Mouse (Mus musculus): ENCODE results near the gene Ndufa11.

Ndufa11 gene

DNA sequence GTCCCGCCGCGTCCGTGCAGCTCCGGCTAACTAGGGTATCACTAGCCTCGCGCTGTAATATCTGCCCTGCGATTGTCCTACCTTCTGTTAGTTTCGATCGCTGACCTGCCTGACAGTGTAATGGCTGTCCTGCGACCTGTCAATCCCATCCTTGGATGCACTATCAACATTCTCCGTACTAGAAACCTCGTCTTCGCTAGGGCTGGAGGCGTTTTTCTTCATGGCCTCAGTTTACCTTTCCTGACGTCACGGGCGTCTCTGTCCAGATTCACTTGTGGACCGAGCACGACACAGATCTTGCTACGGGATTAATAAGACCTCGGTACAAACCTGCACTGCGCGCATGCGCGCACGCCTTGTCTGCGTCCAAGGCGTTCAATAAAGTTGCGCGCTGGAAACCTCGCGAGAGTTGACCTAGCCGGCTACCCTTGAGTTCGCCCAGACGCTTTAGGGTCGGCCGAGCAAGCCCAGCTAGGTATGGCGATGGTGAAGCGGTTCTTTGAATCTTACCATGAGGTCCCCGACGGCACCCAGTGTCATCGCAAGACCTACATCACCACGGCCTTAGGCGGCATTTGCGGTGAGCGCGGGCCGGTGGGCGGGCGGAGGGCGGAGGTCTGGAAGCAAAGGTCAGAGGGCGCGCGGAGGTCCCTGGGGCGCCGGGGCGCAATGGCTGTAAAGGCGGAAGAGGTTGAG, at the start of gene Ndufa11, which contains the start of gene Vmac:
Ndufa11 (plus strand) TSS at position 405 of the 696 bp plus-strand sequence.
Vmac (minus strand) TSS at position 660 of the 696 bp plus-strand sequence.
- peak; percentile 96 for DNase-seq (ENCODE audit: low read depth, low spot score)

DNA sequence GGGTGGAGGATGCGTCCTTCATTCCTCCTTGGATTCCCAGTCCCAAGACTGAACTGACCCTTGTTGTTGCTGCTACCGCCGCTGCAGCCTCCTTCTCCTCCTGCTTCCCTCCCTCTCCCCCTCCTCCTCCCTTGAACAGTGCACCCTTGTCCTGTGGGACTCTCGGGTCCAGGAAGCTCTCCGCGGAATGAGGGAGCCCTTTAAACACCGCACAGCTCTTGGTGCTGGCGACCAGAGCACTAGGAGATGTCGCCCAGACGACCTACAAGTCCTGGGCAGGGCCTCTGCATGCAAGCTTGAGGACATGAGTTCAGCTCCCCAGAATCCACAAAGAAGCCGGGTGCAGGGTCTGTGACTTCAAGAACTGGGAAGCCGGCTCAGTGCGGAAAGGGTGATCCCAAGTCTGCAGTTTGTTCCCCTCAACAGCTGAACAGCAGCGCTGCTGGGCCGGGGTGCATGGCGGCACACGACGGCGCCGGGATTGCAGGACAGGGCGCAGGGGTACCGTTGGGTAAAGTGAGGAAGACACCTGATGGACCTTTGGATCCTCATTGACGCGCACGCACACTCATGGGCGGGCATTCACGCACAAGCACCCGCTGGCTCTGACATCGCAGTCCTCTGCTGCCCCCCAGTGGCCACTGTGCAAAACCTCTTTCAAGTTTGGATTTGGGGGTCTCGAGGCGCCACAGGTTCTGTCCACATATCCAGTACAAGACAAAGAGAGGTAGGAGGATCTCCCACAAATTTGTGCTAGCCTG, 49.0 kb upstream of the Ndufa11 start:
- DNase-seq (ENCODE audit: low read depth, low spot score), result peak; percentile 66

DNA sequence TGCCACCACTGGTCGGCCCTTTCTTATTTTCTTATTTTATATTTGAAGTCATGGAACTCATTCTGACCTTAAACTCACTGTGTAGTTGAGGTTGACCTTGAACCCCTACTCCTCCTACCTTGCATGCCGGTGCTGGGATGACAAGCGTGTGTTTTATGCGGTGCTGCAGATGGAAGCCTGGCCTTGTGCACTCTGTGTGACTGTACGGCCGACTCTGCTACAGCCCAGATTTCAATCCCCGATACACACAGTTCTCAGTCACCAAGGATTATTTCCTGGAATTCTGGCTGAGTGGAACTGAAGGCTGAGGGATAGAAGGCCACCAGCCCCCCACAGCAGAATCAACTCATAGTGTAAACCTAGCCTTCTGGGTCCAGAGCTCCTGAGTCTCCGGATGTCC, 47.8 kb upstream of the Ndufa11 start:
- DNase-seq (ENCODE audit: low read depth, low spot score), result no peak

DNA sequence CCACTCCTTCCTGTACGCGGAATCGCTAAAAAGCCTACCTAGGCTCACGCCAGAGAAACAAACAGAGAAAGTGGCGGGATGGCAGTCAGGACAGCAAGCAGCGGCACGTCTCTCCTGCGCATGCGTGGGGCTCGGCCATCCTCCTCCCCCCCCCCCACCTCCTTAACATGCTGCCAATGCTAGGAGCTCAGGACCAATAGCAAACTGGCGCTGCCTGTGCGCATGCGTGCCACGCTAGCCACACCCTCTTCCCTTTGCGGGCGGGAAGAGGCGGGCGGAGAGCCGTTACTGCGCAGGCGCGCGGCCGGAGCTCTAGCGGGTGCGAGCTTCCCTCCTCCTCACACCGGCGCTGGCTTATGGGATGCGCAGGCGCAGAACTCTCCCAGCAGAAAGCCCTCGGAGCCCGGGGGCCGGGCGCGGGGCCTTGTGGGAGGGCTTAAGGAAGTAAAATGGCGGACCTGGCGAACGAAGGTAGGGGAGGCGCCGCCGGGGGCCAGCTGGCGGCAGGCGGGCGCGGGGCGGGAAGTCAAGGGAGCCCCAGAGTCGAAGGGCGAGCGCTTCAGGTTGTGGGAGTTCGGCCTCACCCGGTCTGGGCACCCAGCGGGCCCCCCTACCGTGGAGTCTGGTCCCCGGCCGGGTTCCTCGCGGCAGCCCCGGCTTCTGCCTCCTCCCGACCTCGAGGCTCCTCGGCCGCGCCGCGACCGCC, 44.5 kb upstream of the Ndufa11 start, which contains the start of gene Ranbp3:
Ranbp3 (plus strand) TSS at position 354 of the 706 bp plus-strand sequence.
- peak; percentile 99 for DNase-seq (ENCODE audit: low read depth, low spot score)

DNA sequence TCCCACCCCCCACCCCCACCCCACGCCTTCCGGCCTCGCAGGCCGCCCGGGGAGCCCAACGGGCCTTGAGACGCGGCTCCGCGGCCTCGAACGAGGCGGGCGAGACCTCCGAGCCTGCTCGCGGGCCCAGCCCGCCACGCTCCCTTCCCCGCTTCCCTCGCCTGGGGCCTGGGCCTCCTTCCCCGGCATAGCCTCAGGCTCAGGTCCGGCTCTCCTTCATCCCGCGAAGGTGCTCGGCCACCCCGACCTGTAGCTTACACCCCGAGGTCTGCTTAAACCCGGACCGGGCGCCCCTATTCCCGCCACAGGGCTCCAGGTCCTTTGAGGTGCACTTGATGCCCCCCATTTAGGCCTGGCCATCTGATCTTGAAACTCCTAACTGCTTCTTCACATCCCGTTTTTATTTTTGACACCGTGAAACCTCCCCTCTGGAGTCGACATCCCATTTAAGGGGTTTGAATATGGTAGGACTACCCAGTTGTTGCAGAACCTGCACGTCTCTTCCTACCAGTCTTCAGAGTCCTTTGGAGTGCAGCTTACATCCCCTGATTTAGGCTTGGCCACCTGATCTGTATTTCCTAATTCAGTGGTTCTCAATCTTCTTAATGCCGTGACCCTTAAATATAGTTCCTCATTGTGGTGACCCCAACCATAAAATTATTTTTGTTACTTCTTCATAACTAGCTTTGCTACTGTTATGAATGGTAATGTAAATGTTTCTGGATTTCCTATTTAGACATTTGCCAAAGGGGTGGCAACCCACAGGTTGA, 43.7 kb upstream of the Ndufa11 start:
- DNase-seq (ENCODE audit: low read depth, low spot score), result no peak

DNA sequence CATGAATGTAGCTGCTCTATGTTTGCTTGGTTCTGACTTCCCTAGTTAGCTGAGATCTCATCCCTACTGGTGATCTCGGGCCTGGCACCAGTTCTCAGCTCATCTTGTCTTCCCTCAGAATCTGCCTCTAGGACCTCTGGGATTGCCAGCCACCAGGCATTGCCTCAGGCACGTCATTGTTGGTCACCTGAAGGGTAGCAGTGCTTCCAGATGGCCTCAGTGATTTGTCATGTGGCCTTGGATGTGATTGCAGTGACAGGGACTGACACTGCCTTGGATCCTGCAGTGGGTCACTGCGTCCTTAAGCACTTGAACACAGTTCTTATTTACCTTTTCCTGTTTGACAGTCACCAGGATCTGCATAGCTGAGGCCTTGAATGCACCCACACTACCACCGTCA, 35.8 kb upstream of the Ndufa11 start:
- no peak for DNase-seq (ENCODE audit: low read depth, low spot score)

DNA sequence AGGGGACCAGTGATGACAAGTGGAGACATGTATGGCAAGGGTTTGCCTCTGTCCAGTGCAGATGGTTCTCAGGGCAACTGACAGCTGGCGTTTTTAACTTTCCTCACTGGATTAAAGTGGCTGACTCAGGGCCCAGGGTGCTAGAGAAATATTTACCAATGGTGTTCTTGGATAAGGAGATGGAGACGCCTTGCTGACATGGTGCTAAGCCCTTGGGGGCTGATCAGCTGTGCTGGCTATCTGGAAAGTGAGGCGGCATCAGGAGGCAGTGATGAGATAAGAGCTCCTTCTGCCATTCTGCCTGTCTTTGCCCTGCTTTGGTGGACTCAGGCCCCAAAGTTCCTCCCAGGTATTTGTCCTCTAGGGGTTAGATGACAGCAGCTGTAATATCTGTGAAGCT, 34.7 kb upstream of the Ndufa11 start:
- DNase-seq (ENCODE audit: low read depth, low spot score), result no peak

DNA sequence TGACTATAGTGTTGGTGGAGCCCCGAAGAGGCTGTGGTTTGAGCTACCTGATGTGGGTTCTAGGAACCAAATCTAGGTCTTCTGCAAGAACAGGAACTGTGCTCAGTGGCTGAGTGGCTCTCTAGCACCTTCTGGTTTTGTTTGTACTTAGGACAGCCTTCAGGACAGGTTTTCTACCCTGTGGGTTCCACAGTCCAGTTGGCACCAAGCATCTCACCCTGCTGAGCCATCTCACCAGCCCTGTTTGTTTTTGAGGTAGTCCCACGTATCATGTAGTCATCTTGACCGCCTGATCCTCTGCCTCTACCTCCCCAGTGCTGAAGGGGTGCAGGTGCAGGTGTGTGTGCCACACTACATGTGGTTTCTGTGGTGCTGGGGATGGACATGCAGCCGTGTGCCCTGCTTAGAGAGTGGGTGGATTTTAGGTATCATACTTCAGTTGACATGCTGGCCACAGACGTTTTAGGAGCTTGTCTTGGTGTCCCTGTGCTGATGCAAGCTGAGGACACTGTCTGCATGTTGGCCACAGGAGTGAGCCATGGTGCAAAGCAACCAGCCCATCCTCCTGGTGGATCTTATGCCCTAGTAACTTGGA, 33.9 kb upstream of the Ndufa11 start:
- DNase-seq (ENCODE audit: low read depth, low spot score), result no peak

DNA sequence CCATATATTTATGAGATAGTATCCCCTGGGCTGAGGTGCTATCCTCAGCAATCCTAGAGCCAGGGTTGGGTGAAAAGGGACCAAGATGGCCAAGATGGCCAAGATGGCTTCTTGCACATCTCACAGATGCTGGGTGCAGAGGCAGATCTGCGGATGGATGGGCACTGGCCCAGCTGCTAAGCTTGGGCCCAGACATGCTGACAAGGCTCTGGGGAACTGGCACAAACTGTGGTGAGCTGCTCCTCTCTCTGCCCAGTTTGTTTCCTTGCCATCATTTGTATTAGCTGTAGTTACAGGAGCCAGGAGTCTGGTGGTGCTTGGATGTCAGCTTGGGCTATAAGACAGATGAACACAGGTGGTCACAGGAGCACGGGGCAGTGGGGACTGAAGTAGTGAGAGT, 32.9 kb upstream of the Ndufa11 start:
- DNase-seq (ENCODE audit: low read depth, low spot score), result no peak

DNA sequence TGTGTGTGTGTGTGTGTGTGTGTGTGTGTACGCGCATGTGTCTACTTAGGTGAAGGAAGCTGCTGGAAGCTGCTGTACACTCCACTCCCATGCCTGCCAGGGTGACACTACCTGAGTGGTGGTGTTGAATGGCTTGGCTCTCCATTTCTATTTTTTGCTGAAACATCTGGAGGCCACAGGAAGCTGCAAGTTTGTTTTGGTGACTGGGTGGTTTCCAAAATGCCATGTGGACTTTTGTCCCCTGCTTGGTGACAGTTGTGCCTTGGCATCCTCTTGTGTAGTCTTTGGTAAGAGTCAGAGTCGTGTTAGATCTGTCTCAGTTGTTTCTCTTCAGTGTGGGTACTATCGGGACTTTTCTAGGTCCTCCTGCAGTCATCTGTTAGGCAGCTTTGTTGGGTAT, 30.8 kb upstream of the Ndufa11 start:
- DNase-seq (ENCODE audit: low read depth, low spot score), result no peak

DNA sequence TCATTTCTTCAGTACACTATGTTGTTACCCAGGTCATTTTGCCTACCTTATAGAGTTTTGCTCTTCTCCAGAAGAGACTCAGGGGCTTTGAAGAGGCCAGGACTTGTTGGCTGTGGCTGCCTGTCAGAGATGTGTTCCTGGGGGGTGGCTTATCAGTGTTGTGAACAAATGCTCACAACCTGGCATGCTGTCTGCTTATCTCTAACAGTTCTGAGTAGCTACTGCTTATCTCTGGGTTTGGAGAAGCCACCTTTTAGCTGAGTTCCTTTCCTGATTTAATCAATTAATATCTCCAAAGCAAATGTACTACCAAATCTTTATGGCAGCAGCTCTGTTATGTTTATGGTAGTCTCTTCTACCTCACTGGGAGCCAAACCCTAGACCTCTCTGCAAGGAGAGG, 29.5 kb upstream of the Ndufa11 start:
- no peak for DNase-seq (ENCODE audit: low read depth, low spot score)

DNA sequence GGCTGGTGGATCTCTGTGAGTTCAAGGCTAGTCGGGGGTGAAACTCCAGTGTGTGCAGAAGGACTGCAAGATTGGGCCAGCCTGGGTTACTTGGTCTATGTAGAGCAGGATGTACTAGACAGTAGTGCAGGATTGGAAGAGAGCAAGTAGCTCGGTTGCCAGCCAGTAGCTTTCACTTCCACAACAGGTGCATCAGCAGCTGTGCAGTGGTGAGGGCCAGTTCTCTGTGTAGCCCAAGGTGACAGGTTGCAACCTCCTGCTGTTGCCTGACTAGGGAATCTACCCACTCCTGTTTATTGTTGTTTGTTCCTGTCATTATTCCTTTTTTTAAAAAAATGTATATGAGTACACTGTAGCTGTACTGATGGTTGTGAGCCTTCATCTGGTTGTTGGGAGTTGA, 28.9 kb upstream of the Ndufa11 start:
- no peak for DNase-seq (ENCODE audit: low read depth, low spot score)

DNA sequence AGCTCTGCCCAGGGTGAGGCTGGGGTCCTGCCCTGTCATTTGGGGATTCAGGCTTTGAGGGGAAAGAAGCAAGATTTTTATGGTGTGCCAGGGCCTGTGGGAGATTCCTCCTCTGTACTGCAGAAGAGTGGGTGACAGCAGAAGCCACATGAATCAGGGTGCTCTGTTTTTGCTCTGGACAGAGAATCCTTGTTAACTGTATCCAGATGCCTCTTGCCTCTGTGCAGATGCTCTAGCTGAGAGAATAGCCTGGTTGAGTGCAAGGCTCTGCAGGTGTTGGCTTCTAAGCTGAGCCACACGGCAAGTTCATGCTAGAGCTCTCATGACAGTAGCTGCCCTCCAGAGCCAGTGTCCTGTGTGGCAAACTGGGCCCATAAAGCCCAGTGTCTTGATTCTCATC, 24.2 kb upstream of the Ndufa11 start:
- no peak for DNase-seq (ENCODE audit: low read depth, low spot score)

DNA sequence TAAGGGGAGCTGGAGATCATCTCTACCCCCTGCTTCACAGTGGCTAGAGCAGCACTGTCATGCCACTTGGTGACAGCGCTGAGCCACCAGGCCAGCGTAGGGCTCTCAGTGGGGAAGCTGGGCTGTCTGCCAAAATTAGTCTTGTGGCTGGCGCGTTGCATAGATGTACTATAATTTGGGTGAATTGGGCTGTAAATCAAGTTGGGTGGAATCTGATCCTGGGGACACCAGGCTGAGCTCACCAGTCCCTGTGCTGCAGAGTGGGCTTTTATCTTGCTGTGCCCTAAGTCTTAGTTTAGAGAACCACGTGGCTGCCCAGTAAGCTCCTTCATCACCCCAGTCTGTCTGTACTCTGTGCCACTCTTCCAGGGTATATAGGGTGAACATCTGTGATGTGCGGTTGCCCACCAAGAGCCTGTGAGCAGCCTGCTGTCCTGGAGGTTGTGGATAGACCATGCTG, 23.7 kb upstream of the Ndufa11 start:
- DNase-seq (ENCODE audit: low read depth, low spot score), result no peak

DNA sequence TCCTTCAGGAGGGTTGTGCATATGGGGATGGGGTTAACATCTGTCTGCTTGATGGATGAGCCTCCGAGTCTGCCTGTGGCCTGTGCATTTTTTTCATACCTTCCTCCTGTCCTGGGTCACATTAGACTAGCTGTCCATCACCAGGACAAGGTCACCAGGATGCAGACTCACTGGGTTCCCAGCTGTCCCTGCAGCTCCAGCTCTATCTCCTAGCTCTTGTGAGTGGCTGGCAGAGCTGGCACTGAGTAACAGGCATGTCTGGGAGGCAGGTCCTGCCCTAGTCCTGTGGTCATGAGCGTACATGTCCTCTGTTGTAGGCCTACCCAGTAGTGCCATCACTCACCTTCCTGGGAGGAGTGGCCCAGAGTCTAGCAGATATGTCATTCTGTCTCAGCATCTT, 17.1 kb upstream of the Ndufa11 start:
- no peak for DNase-seq (ENCODE audit: low read depth, low spot score)

DNA sequence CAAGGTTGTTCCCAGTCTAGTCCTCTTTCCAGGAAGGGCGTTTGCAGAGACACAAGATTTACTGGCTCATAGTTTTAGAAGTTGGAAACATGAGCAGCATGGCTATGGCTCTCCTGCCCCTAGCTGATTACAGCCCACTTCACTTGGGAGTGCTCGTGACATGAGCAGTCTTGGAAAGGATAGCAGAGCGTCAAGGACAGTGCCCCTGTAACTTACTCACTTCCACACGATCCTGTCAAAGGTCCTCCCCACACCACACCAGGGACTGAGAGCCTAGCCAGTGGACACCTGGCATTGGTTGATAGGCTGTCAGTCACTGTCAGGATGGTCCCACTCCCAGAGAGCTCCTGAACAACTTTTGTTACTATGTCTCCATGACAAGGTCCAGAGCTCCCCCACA, 14.5 kb upstream of the Ndufa11 start:
- no peak for DNase-seq (ENCODE audit: low read depth, low spot score)

DNA sequence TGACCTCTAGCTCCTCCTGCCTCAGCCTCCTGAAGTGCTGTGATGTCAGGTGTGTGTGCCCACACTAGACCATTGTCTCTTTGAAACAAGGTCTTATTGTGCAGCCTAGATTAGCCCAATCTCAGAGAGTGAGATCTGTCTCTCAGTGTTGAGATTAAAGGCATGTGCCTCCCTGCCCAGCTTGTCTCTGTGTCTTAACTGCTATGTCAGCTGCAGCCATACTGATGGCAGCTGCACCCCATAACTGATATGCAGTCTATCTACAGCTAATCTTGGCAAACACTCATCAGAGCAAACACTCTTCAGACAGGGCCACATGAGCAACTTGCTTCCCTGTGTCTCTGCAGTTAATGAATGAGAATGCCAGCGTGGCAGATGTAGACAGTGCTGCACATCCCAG, 11.1 kb upstream of the Ndufa11 start:
- DNase-seq (ENCODE audit: low read depth, low spot score), result no peak

DNA sequence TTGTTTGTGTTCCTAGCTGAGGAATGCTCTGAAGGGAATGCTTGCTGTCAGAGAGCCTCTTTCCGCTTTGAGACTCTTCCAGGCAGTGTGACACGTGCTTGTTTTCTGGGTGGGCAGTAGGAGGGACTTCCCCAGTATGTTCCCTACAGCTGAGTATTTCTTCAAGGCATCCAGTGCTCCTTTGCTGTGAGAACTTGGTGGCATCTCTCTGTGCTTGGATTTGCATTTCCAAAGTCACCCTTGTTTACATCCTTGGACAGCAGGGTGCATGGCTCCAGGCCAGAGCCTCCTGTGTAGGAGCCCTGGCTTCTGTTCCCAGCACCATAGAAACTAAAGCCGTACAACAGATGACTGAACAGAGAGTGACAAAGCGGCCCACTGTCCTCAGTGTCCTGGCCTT, 8.9 kb upstream of the Ndufa11 start:
- no peak for DNase-seq (ENCODE audit: low read depth, low spot score)

DNA sequence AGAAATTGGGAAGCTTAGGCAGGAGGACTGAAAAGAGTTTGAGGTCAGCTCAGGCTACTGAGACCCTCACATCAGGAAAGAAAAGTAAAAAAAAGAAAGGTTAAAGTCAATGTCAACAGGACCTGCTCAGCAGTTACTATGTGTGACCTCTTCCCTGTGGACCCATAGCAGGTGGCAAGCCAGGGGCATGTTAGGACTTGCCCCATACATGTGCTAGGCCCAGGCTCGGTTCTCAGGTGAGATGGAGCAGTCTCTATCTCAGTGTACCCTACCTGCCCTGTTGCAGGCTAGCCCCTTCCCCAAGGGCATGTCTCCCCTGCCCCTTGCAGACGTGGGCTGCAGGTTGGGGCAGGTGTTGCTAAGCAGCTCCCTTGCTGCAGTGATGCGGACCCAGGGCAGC, 7.9 kb upstream of the Ndufa11 start:
- DNase-seq (ENCODE audit: low read depth, low spot score), result no peak

DNA sequence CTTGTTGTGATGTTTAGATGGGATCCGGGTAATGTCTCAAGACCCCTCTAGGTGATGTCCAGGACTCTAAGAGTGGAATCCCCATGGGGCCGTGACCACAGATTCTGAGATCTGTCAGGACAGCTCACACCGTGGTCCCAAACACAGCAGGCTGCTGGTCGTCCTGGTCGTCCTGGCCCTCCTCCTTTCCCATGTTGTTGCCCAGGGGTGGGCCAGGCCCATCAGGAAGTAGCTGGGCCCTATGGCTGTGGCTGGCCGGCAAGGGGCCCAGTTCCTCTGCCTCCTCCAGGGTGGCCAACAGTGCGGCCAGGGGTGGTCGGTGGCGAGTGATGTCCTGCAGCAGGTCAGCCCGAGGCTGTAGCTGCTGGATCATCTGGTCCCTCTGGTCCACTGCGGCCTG, 2.2 kb upstream of the Ndufa11 start:
- no peak for DNase-seq (ENCODE audit: low read depth, low spot score)

DNA sequence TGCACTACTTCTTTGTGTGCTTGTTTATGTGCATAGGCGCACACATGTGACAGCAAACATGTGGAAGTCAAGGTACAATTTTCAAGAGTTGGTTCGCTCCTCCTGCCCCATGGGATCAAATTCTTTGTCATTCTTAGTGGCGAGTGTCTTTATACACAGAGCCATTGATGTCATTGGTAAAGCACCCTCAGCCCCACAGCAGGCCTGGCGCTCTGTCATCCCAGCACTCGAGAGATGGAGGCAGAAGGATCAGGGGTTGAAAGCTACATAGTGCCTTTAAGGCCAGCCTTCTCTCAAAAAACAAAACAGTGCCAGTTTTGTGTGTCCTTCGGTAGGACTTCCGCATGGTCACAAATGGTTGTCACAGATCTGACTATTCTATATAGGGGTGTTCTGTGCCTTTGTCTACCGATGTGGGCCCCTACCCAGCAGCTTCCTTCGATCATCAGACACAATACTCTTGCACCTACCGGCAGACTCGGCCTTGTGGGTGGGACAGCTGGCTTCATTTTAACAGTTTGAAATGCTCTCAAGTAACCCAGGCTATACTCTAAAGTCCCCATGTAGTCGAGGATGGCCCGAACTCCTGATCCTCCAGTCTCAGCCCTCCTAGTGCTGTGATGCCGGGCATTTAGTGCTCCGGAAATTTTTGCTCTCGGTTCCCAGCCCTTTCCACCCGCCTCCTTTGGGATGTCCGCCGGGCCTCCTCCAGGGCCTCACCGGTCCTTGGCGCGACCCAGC, 1.5 kb upstream of the Ndufa11 start:
- no peak for DNase-seq (ENCODE audit: low read depth, low spot score)
